Mouse (Mus musculus) lung, postnatal 14 days (tissue): ENCODE results near the gene Sh3pxd2a.

ENCODE experiments used
- DNase-seq: peaks from one replicate; pipeline ENCODE4 v3.0.0; 2021

Gene Sh3pxd2a

GRCm38 (mm10) chr19:47306128-47306916, 157.9 kb downstream of the Sh3pxd2a start:
- DNase-seq = no peak

GRCm38 (mm10) chr19:47305401-47305800, 158.8 kb downstream of the Sh3pxd2a start:
- DNase-seq = no peak

GRCm38 (mm10) chr19:47304170-47304745, 159.9 kb downstream of the Sh3pxd2a start:
- no peak for DNase-seq

- peak; percentile 82 for DNase-seq
Measured at GRCm38 (mm10) chr19:47303128-47303527, 161.1 kb downstream of the Sh3pxd2a start.

GRCm38 (mm10) chr19:47302191-47302852, 161.9 kb downstream of the Sh3pxd2a start:
- DNase-seq = peak; percentile 61

GRCm38 (mm10) chr19:47301303-47302190, 162.7 kb downstream of the Sh3pxd2a start:
- DNase-seq = peak; percentile 54

GRCm38 (mm10) chr19:47298100-47298499, 166.1 kb downstream of the Sh3pxd2a start:
- DNase-seq = no peak

GRCm38 (mm10) chr19:47292451-47292951, 171.7 kb downstream of the Sh3pxd2a start:
- DNase-seq = peak; percentile 33

- DNase-seq = peak; percentile 43
Measured at GRCm38 (mm10) chr19:47291307-47292080, 172.7 kb downstream of the Sh3pxd2a start.

GRCm38 (mm10) chr19:47286886-47287450, 177.2 kb downstream of the Sh3pxd2a start:
- no peak for DNase-seq

- no peak for DNase-seq
Measured at GRCm38 (mm10) chr19:47285581-47285980, 178.6 kb downstream of the Sh3pxd2a start.

GRCm38 (mm10) chr19:47282688-47283215, 181.4 kb downstream of the Sh3pxd2a start:
- DNase-seq = no peak

- no peak for DNase-seq
Measured at GRCm38 (mm10) chr19:47282050-47282454, 182.1 kb downstream of the Sh3pxd2a start.

- peak; percentile 32 for DNase-seq
Measured at GRCm38 (mm10) chr19:47280894-47281293, 183.3 kb downstream of the Sh3pxd2a start.

- DNase-seq = peak; percentile 79
Measured at GRCm38 (mm10) chr19:47279788-47280532, 184.2 kb downstream of the Sh3pxd2a start.

- peak; percentile 34 for DNase-seq
Measured at GRCm38 (mm10) chr19:47279372-47279771, 184.8 kb downstream of the Sh3pxd2a start.

- DNase-seq = peak; percentile 60
Measured at GRCm38 (mm10) chr19:47276730-47277129, 187.5 kb downstream of the Sh3pxd2a start.

- no peak for DNase-seq
Measured at GRCm38 (mm10) chr19:47270520-47270919, 193.7 kb downstream of the Sh3pxd2a start.

GRCm38 (mm10) chr19:47269729-47270128, 194.5 kb downstream of the Sh3pxd2a start:
- peak; percentile 41 for DNase-seq

- no peak for DNase-seq
Measured at GRCm38 (mm10) chr19:47267066-47267465, 197.1 kb downstream of the Sh3pxd2a start.
